Mouse (Mus musculus): ENCODE measurements around the gene Gm29644. TPM values are rescaled to one million over a fixed set of nuclear protein-coding genes. Genes with fewer than 3 reads are reported as not detected.
"Not testable (repeated sequence)": the region's sequence is repeated elsewhere in the genome, so short reads cannot be mapped to it uniquely, and the experiment has no call there.

Gm29644 gene
- total RNA-seq (2022): not detected

DNA sequence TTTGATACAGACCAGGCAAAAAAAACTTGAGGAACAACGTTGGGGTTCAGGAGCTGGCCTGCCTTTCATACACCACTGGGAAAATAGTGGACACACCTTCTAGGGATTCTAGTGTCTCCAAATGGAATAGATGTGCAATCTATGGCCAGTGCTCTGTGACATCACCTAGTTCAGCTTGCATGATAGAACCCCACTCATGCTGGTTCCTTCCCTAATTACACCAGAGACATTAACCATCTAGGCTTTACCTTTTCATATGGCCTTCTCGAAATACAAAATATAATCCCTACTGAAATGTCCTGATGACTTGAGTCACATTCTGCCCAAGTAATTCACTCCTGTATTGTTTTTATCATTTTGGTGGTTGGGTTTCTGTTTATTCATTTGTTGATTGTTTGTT is at the start of gene Gm29644, which contains the start of gene Gm29423:
Gene Gm29644, minus strand, starts transcription at position 157 of the 400 bp plus-strand sequence.
Gene Gm29423, minus strand, starts transcription at position 101 of the 400 bp plus-strand sequence.
- not testable (repeated sequence) for DNase-seq (ENCODE audit: low spot score)

DNA sequence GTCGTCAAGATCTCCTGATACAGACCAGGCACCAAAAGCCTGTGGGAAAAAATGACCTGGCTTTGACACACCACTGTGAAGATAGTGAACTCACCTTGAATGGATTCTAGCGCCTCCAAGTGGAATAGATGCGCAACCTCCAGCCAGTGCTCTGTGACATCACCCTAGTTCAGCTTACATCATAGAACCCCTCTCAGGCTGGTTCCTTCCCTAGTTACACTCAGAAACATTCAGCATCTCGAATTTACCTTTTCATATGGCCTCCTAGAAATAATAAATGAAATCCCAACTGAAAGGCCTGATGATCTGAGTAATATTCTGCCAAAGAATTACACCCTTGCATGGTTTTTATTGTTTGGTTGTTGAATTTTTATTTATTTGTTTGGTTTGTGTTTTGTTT is 29.6 kb downstream of the Gm29644 start, which contains the start of gene Gm21118:
Gene Gm21118, minus strand, starts transcription at position 101 of the 400 bp plus-strand sequence.
- DNase-seq (ENCODE audit: low spot score): not testable (repeated sequence)

Other genes starting within 250 kb of the Gm29644 start
- not detected for gene Gm21118, start 29.7 kb downstream of the Gm29644 start, total RNA-seq (2022)
- gene Gm29423, start 56 bp downstream of the Gm29644 start, total RNA-seq (2022): not detected
- gene Gm20888, start 138.5 kb upstream of the Gm29644 start, total RNA-seq (2022): not detected